Mouse (Mus musculus) limb, embryonic 13.5 days (tissue): ENCODE measurements at regions not wholly inside any gene's neighbourhood (a gene's known extent, or its start where the extent isn't known, plus 50 kb on each side); places are given as distances from the start of the nearest gene placed in this dataset.

Experiments used
- ATAC-seq: fragments of 200-750 bp; cut with Nextera tagmentation; 2 replicates; pipeline ENCODE4 v1.8.0; 2017; ENCODE audit warnings: low read depth, moderate number of reproducible peaks, moderate TSS enrichment; ENCODE audit not compliant: low FRiP score
- H3K27ac ChIP-seq: fragments of 300-500 bp; sonication (generic); 2 replicates; pipeline ENCODE4 v1.5.1; 2015; ENCODE audit warnings: inconsistent platforms, mild to moderate bottlenecking, moderate library complexity
- H3K27me3 ChIP-seq: fragments of 300-500 bp; sonication (generic); 2 replicates; pipeline ENCODE4 v1.6.1; 2015; ENCODE audit warnings: mild to moderate bottlenecking, inconsistent platforms
- H3K36me3 ChIP-seq: fragments of 300-500 bp; sonication (generic); 2 replicates; pipeline ENCODE4 v1.6.1; 2015; ENCODE audit warnings: inconsistent platforms, mild to moderate bottlenecking, moderate library complexity
- H3K4me1 ChIP-seq: fragments of 300-500 bp; sonication (generic); 2 replicates; pipeline ENCODE4 v1.6.1; 2015; ENCODE audit warnings: inconsistent platforms
- H3K4me2 ChIP-seq: fragments of 300-500 bp; sonication (generic); replicated peaks from 2 replicates; pipeline ENCODE4 v1.6.1; 2015; ENCODE audit warnings: inconsistent platforms, mild to moderate bottlenecking, moderate library complexity
- H3K4me3 ChIP-seq: fragments of 300-500 bp; sonication (generic); 2 replicates; pipeline ENCODE4 v1.5.1; 2015; ENCODE audit warnings: moderate library complexity, mild to moderate bottlenecking, inconsistent platforms
- H3K9ac ChIP-seq: fragments of 300-500 bp; sonication (generic); 2 replicates; pipeline ENCODE4 v1.6.1; 2015; ENCODE audit warnings: mild to moderate bottlenecking, inconsistent platforms
- H3K9me3 ChIP-seq: fragments of 300-500 bp; sonication (generic); 2 replicates; pipeline ENCODE4 v1.6.1; 2016; ENCODE audit warnings: inconsistent platforms
- WGBS: fragments of 180-500 bp; shearing (Covaris S2); methylation state at CpG from one replicate; pipeline ENCODE4 v1.1.7; 2015; 5-methylcytosine and 5-hydroxymethylcytosine counted together

DNA sequence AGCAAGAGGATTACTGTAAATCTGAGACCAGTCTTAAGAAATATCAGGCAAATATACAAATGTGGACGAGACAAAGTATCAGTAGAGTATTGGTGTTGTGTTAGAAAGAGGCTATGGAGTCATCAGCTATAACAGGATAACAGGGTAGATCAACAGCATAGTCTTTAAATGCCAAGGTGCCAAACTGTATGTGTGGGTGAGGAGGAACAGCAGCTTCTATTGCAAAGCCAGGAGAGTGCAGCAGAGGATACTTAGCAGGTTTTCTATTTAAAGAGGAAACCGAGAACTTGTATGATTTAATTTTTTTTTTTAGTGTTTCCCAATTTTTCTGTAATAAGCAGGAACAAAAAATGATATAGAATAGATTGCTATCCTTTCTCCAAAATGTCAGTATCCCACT lies 202.7 kb upstream of the Camk1g start:
- no peak overlapping the region for H3K9ac ChIP-seq
- no peak overlapping the region for H3K27ac ChIP-seq
- ATAC-seq: no peak
- H3K4me3 ChIP-seq: no peak overlapping the region
- peaks cover 4% of the 10 kb centered on the region; the same call in 1 of the 2 replicates for H3K4me1 ChIP-seq
- H3K9me3 ChIP-seq: no peaks in the 10 kb centered on the region
- H3K4me2 ChIP-seq: no peak overlapping the region
- no peaks in the 10 kb centered on the region for H3K27me3 ChIP-seq
- no peaks in the 10 kb centered on the region for H3K36me3 ChIP-seq
- WGBS: 79% methylated on average over 2 of the region's 2 CpGs

DNA sequence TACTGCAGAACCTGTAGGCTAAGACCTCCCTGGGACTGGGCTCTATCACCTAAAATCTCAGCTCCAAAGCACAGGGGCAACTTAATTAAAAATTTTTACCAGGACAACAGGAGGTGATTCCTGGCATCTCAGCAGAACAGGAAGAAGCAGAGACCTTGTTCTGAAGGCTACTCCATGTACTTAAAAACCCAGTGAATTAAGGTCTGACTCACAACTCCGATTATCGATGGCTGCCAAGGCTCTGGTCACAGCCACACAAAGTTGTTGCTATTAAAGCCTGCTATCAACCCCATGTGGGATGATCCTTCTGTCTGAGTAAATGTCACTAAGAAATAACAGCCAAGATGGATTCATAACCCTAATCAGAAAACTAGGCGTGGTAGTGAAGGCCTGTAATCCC lies 202.3 kb upstream of the Camk1g start:
- 90% methylated on average over 3 of the region's 3 CpGs for WGBS
- Histone ChIP-seq H3K4me3 (no peak overlapping the region), H3K4me1 (peaks cover 4% of the 10 kb centered on the region; the same call in 1 of the 2 replicates), H3K4me2 (no peak overlapping the region), H3K27ac (no peak overlapping the region), H3K27me3 (no peaks in the 10 kb centered on the region), H3K36me3 (no peaks in the 10 kb centered on the region), H3K9ac (no peak overlapping the region), H3K9me3 (no peaks in the 10 kb centered on the region)
- no peak for ATAC-seq

DNA sequence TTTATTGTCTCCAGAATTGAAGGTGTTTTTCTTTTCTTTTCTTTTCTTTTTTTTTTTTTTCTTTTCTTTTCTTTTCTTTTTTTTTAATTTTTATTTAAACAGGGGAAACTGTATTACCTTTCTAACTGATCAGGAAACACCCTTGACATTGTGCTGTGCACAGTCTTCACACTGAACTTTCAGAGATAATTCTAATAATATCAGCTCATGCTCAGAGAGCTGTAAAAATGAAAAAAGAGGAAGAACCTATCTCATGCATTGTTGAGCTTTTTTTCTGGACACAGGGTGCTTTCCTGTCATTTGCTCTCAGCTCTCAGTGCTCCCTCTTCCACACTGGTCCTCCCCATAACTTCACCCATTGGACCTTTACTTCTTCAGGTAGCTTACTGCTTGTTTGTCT lies 201.0 kb upstream of the Camk1g start:
- no peak for ATAC-seq
- H3K4me3 ChIP-seq: no peak overlapping the region
- peaks cover under 1% of the 10 kb centered on the region; the same call in 1 of the 2 replicates for H3K4me1 ChIP-seq
- H3K36me3 ChIP-seq: no peaks in the 10 kb centered on the region
- H3K4me2 ChIP-seq: no peak overlapping the region
- no peak overlapping the region for H3K27ac ChIP-seq
- H3K9me3 ChIP-seq: no peaks in the 10 kb centered on the region
- no peaks in the 10 kb centered on the region for H3K27me3 ChIP-seq
- H3K9ac ChIP-seq: no peak overlapping the region

DNA sequence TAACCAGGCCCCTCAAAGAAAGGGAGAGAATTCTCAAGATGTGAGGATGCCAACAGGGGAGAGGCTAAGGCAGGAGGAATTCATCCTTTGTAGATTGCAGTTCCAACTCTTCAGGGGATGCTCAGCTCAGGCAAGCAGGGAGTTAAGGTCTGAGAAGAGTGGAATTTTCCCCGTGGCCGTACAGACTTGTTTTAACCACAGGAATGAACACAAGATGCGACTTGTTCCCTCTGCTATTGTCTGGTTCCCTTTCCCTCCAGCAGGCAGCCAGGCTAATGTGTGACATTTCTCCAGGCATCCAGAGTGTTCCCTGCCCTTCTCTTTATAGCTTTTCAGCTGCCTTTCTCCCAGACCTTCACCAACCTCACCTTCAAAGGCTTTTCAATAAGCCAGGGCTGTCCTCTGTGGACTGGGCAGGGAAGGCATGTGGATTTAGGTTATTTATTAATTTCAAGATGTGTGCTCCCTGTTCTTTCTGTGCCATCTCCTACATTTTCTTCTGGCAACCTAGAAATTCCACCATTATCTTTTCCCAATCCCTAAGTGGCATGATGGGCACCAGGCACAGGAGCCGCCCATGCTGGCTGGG lies 198.6 kb upstream of the Camk1g start:
- Histone ChIP-seq H3K36me3 (no peaks in the 10 kb centered on the region), H3K4me1 (no peaks in the 10 kb centered on the region; the same call in 1 of the 2 replicates), H3K4me2 (no peak overlapping the region), H3K4me3 (no peak overlapping the region), H3K27ac (no peak overlapping the region), H3K9me3 (no peaks in the 10 kb centered on the region), H3K27me3 (no peaks in the 10 kb centered on the region), H3K9ac (no peak overlapping the region)
- no peak for ATAC-seq
- WGBS: 39% methylated on average over 4 of the region's 4 CpGs

DNA sequence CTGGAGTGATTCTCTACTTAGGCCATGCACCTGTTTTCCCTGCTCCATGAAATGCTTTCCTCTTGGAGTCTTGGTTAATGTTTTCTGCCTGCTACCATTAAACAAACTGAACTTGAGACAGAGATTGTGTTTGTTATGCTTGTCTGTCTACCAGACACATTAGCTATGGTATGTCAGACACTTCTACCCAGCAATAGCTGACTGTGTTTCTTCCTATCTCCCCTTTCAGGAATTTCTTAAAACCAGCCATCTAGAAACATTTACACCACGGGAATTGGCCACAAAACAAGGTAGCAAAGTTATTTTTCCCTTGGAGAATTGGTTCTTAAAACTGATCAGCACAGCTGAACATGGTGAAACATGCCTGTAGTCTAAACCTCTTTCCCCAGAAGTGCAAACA lies 197.1 kb upstream of the Camk1g start:
- H3K27me3 ChIP-seq: no peaks in the 10 kb centered on the region
- H3K36me3 ChIP-seq: no peaks in the 10 kb centered on the region
- H3K9ac ChIP-seq: no peak overlapping the region
- no peak overlapping the region for H3K4me2 ChIP-seq
- H3K27ac ChIP-seq: peak overlapping the region; percentile 6; the same call in 1 of the 2 replicates
- ATAC-seq: no peak
- no peak overlapping the region for H3K4me3 ChIP-seq
- no peaks in the 10 kb centered on the region; the same call in 1 of the 2 replicates for H3K4me1 ChIP-seq
- WGBS: 63% methylated on average over 1 of the region's 1 CpGs
- no peaks in the 10 kb centered on the region for H3K9me3 ChIP-seq

DNA sequence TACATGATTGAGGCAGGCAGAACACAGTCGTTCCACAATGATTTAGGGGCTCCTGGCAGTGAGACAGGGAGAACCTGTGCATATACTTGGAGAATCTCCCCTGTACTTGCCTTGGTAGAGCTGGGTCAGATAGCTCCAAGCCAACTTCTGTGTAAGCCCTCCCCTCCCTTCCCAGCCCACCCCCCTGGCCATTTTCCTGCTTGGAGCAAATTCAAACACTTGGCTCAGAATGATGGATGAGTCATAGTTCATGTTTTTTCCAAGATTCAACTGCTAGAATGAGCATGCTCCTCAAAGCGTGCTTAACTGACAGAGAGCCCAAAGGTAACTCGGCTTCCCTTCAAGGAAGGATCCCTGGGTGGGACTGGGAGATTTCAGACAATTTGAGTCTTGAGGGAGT lies 194.1 kb upstream of the Camk1g start:
- Histone ChIP-seq H3K9me3 (no peaks in the 10 kb centered on the region), H3K27me3 (no peaks in the 10 kb centered on the region), H3K4me3 (no peak overlapping the region), H3K36me3 (no peaks in the 10 kb centered on the region), H3K4me2 (no peak overlapping the region), H3K4me1 (no peaks in the 10 kb centered on the region; the same call in 1 of the 2 replicates), H3K27ac (no peak overlapping the region), H3K9ac (no peak overlapping the region)
- WGBS: 75% methylated on average over 3 of the region's 3 CpGs
- no peak for ATAC-seq

DNA sequence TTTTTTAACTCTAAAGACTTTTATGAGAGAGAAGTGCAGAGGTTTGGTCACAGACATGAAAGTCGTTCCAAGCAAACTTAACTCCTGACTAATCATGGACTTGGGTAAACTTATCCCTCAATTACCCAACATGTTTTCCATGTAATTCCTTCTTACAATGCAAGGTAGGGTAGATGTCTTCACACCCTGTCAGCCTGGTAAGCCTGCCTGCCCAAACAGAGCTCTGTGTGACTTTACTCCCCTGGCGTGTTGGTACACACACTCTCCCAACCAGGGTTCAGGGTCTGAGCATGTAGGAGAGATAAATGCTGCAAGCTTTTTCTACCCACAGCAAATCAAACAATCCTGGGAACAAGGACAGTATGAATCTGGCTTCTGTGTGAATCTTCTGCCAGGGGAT lies 192.1 kb upstream of the Camk1g start:
- no peak for ATAC-seq
- Histone ChIP-seq H3K27ac (no peak overlapping the region), H3K9me3 (no peaks in the 10 kb centered on the region)

DNA sequence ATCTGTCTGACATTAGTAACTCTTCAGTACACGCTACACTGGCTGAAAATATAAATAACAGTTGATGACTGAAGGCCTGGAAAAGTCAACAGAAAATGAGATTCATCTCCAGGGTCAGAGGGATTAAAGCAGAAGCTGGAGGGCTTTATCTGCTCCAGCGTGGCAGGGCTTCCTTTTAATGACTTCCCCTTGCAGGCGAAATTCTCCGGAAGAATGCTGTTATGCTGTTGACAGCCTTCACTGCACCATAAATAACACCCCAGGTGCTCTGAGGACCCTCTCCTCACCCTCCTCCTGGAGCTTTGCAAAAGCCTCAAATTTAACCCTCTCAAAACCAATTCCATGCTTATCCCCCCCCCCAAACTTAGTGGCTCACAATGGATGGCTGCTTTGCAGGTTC lies 188.0 kb upstream of the Camk1g start:
- no peak overlapping the region for H3K4me2 ChIP-seq
- no peaks in the 10 kb centered on the region for H3K9me3 ChIP-seq
- no peak overlapping the region for H3K4me3 ChIP-seq
- ATAC-seq: no peak
- no peak overlapping the region for H3K9ac ChIP-seq
- no peak overlapping the region for H3K27ac ChIP-seq
- WGBS: 11% methylated on average over 4 of the region's 4 CpGs
- peaks cover 6% of the 10 kb centered on the region; the same call in 1 of the 2 replicates for H3K4me1 ChIP-seq
- H3K36me3 ChIP-seq: no peaks in the 10 kb centered on the region
- H3K27me3 ChIP-seq: no peaks in the 10 kb centered on the region

More for the DNA sequence above, 192.1 kb upstream of the Camk1g start:
- no peaks in the 10 kb centered on the region for H3K36me3 ChIP-seq
- H3K4me2 ChIP-seq: no peak overlapping the region
- H3K27me3 ChIP-seq: no peaks in the 10 kb centered on the region
- H3K4me3 ChIP-seq: no peak overlapping the region
- peaks cover 6% of the 10 kb centered on the region; the same call in 1 of the 2 replicates for H3K4me1 ChIP-seq
- H3K9ac ChIP-seq: no peak overlapping the region
- WGBS: 77% methylated on average over 2 of the region's 2 CpGs

DNA sequence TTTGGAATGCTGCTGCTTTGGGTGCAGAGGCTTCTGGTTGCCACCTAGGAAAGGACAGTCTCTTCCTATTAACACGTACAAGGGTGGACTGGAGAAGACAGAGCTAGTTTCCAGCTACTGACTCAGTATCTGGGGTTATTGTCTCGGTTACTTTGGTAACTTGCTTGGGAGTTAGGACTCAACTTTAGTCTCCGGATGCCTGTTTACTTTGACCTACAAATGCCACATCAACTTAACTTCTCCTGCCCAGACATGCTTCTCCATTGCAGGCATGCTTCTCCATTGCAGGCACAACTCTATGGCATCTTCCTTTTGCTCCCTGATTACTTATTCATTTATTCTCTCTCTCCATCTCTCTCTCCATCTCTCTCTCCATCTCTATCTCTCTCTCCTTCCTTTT lies 184.6 kb upstream of the Camk1g start:
- peaks cover 23% of the 10 kb centered on the region for H3K4me1 ChIP-seq
- no peaks in the 10 kb centered on the region for H3K9me3 ChIP-seq
- no peak for ATAC-seq
- 92% methylated on average over 3 of the region's 3 CpGs for WGBS
- H3K36me3 ChIP-seq: no peaks in the 10 kb centered on the region
- H3K9ac ChIP-seq: no peak overlapping the region
- no peak overlapping the region for H3K27ac ChIP-seq
- H3K27me3 ChIP-seq: no peaks in the 10 kb centered on the region
- H3K4me3 ChIP-seq: no peak overlapping the region
- H3K4me2 ChIP-seq: no peak overlapping the region

DNA sequence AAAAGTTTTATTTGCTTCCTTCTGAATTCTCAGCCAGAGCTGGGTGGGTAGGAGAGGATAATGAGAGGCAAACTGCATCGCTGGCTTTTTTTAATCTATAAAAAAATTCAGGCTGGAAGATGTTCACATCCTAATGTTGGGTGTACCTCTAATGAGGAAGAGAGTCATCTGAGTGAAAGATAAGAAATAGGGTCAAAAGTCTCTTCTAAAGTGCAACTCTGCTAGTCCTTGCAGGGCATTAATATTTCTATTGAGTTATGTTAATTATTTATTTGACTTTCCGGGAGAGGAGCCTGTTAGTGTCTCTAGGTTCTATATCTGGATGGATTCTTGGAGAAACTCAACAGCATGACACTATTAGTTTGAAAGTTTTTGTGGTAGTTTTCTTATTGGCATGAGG lies 182.2 kb upstream of the Camk1g start:
- Histone ChIP-seq H3K9ac (no peak overlapping the region), H3K27ac (no peak overlapping the region), H3K9me3 (no peaks in the 10 kb centered on the region), H3K4me3 (no peak overlapping the region), H3K27me3 (no peaks in the 10 kb centered on the region), H3K36me3 (no peaks in the 10 kb centered on the region), H3K4me2 (no peak overlapping the region), H3K4me1 (peaks cover 17% of the 10 kb centered on the region)
- ATAC-seq: no peak
- 57% methylated on average over 2 of the region's 2 CpGs for WGBS

DNA sequence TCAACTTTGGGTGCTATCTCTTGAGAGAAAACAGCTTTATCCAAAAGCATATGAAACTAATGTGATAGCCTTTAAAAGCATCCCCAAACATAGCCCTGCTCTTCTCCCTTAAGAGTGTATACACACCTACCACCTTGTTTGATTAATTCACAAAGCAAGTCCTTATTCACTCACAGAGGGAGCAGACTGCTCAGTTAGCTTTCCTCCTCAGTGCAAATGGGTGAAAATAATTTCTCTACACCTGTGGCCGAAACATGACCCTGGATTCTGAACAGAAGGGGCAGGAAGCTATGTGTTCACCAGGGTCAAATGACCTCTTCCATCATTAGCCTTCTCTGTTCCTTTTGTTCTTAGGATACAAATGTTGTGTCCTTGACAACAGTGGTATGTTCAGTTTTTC lies 181.2 kb upstream of the Camk1g start:
- Histone ChIP-seq H3K4me2 (no peak overlapping the region), H3K9ac (no peak overlapping the region), H3K27me3 (no peaks in the 10 kb centered on the region), H3K4me1 (peaks cover 17% of the 10 kb centered on the region), H3K36me3 (no peaks in the 10 kb centered on the region), H3K27ac (no peak overlapping the region), H3K9me3 (no peaks in the 10 kb centered on the region), H3K4me3 (no peak overlapping the region)
- WGBS: 50% methylated on average over 1 of the region's 1 CpGs
- ATAC-seq: no peak

DNA sequence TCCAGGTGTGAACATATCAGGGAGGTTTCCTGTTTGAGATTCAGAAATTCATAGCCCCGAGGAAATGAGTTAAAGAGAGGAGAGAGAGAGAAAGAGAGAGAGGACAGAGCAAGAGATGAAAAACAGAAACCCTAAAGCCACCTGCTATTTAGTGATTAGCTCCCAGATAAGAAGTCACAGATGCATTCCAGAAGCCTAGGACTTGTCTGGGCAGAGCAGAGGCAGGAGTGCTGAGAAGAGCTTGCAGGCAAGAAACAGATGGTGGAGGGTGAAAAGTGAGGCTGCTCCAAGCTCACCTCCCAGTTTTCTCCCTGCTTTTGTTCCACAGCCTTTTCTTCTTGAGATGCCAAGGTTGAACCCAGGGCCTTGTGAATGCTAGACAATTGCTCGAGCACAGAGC lies 180.7 kb upstream of the Camk1g start:
- WGBS: 19% methylated on average over 2 of the region's 2 CpGs
- Histone ChIP-seq H3K4me3 (no peak overlapping the region), H3K27me3 (no peaks in the 10 kb centered on the region), H3K36me3 (no peaks in the 10 kb centered on the region), H3K4me2 (no peak overlapping the region), H3K4me1 (peaks cover 17% of the 10 kb centered on the region), H3K9me3 (no peaks in the 10 kb centered on the region), H3K27ac (peak overlapping the region; percentile 44; the same call in 1 of the 2 replicates), H3K9ac (no peak overlapping the region)
- ATAC-seq: peak; percentile 36; the same call in 1 of the 2 replicates

DNA sequence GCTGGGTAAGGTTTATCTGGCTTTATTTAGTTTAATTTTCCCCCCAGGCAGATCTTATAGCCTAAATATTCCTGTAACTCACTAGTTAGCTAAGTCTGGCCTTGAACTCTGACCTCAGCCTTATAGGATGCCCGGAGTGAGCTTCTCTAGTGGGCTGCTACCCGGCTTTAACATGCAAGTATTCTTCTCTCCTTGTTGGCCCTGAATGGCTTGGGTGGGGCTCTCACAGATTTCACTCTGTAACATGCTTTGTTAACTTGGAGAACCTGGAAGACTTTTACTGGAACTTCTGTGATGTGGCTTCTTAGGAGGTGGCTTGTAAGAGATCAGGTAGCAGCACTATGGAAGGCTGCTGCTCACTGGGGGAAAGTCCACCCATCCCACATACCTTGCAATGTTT lies 177.3 kb upstream of the Camk1g start:
- no peak overlapping the region for H3K9ac ChIP-seq
- no peak overlapping the region for H3K4me2 ChIP-seq
- no peak overlapping the region for H3K27ac ChIP-seq
- no peaks in the 10 kb centered on the region for H3K9me3 ChIP-seq
- peaks cover 17% of the 10 kb centered on the region for H3K4me1 ChIP-seq
- H3K36me3 ChIP-seq: no peaks in the 10 kb centered on the region
- H3K4me3 ChIP-seq: no peak overlapping the region
- H3K27me3 ChIP-seq: no peaks in the 10 kb centered on the region
- 77% methylated on average over 2 of the region's 2 CpGs for WGBS
- no peak for ATAC-seq
